Mouse (Mus musculus) brain, adult 2 months (tissue): ENCODE results near the gene Ube2ql1.
A peak's percentile ranks its signal among the peaks of the same experiment; 100 is the strongest.

Experiments
- DNase-seq: peaks from one replicate; pipeline ENCODE4 v3.0.0; 2011; ENCODE audit warnings: low read depth, low spot score

Gene Ube2ql1

DNA sequence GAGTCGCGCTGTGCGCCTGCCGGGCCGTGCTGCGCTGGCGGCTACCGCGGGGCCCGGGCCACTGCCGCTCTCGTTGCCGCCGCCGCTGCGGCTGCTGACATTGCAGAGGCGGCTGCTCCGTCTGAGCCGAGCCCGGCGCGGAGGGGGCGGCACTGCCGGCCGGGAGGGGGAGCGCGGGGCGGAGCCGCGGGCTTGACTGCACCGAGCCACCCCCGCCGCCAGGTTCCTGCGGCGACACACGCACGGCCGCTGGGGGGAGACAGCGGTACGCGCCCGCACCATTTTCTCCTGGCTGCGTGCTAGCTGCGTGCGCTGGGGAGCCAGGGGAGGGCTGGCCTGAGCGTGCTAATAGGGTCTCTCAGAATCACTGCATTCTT, at the start of gene Ube2ql1:
Gene Ube2ql1, minus strand, starts transcription at position 131 of the 377 bp plus-strand sequence.
- peak; percentile 98 for DNase-seq

DNA sequence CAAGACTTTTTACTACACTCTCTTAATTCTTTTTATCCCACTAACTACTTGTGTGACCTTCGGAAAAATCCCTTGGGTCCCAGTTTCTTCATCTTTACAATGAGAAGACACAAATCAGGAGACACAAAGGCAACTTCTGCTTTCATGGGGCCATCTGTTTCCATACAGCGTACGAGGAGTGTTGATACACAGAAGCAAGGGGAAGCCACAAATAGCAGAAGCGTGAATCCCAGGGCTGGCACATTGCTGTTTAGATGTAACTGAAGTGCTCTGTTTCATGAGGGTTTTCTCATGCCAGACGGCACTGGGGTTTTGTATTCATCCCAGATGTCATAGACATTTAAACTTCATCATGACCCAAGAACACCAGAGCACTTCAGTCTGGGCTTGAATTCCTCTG, 49.0 kb upstream of the Ube2ql1 start:
- DNase-seq, result peak; percentile 33

DNA sequence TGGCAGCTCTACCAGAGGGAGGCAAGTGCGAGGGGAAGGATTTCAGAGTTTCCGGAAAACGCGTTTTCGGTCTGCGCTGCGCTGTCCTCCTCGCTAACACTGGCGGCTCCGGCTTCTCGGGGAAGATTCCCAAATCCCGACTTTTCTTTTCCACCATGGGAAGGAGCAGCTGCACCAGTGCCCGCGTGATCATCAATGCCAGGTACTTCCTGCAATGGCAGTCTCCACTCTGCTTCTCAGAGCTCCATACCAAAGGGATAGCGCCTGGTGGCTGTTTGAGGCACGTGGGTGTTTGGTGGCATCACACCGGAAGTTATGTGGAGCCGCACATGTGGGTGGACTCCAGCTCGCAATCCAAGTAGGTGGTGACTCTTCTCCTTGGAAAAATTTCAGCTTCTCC, 38.5 kb upstream of the Ube2ql1 start:
- peak; percentile 90 for DNase-seq

DNA sequence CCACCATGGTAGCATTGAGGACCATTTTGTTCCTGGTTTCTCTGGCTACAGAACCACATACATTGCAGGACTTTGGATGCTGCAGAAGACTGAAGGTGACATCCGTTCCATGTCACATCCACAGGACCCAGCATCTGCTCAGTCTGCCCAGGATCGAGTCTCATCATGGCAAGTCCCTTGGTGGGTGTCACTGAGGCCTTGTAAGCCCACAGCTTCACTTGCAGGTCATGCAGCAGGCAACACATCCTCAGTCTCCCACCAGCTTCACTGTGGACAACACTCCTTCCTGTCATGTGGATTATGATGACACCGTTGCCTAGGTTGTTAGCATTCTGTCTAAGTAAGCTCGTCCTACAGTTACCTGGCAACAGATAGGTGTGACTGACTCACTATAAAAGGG, 32.7 kb upstream of the Ube2ql1 start:
- no peak for DNase-seq

DNA sequence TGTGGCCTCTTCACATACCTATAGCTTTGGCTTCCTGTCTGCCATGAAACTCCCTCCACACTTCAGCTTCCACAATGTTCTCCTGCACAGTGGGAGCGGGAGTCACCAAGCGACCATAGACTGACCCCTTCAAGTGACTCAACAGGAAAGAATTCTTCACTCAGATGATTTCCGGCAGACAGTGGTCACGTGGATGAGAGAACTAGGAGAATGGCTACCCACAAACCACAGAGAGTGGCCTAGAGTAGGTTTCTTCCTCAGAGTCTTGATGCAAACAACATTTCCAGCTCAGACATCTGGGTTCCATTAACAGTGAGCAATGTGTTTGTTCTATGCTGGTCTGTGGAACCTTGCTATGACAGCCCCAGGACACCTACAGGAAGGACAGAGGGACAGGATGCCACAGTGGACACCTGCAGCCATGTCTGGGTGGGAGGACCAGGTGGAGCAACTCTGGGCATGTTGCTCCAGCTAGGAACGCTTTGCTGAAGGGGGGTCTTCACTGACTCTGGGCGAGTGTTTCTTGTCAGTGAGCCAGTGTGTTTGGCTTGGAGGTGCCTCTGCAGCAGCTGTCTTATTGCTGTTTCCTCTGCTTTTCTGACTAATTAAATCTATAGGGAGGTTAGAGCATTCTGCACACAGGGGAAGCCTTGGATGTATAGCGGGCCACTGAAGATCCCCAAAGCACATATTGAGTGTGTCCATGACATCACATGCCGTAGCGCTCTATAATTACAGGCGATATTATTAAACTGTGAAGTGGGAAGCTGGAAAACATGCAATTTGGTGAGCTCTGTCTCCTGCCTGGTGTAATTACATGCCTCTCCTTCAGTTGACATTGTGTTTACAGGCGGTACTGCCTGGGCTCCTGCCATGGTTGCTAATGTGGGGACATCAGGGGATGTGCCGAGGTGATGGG, 31.1 kb upstream of the Ube2ql1 start:
- DNase-seq, result peak; percentile 75

DNA sequence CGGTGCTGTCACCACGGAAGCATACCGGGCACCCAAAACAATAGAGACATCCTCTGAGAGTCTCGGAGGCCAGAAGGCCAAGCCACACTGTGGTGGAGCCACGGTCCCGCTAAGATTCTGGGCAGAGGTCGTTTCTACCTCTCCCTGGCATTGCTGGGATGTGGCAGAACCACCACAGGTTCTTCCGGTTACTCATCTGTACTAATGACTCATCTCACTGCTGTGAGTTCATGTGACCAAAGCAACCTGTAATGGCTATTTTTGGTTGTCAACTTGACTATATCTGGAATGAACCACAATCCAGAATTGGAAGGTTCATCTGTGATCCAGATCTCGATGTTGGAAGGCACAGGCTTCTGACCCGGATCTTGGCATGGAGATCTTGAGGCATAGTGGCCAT, 28.5 kb upstream of the Ube2ql1 start:
- DNase-seq, result no peak

DNA sequence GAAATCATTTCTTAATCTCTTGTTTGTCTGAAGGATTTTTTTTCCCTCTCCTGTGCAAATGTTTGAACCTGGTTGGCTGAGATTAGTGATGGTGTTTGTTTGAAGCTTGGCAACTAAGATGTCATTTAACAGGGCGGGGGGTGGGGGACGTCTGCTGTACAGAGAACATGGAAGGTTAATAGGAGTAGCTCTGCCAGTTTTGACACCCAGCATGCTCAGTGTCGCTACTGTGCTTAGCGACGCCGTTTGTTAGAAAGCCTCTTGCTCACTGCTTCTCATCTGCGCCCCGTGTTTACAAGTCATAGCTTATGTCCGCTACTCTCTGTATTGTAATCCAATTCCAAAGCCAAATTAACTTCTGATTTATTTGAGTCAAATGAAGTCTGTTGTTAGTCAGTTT, 25.0 kb upstream of the Ube2ql1 start:
- DNase-seq, result no peak

DNA sequence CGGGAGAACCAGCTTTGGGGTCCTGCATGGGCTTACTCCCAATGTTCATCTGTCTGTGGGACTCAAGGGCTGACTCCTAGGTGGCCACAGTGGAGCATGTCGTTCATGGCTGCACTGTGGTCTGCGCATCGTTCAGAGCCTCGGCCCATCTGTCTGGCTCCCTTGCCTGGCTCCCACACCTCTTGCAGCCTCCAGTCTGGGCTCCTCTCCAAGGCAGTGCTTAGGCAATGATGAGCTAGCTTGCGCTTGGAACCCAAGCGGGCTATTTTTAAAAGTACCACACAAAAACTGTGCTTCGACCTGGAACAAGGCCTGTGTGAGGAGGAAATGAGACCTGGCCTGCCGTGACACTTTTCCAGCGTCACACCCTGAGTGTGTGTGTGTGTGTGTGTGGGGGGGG, 21.7 kb upstream of the Ube2ql1 start:
- peak; percentile 98 for DNase-seq

DNA sequence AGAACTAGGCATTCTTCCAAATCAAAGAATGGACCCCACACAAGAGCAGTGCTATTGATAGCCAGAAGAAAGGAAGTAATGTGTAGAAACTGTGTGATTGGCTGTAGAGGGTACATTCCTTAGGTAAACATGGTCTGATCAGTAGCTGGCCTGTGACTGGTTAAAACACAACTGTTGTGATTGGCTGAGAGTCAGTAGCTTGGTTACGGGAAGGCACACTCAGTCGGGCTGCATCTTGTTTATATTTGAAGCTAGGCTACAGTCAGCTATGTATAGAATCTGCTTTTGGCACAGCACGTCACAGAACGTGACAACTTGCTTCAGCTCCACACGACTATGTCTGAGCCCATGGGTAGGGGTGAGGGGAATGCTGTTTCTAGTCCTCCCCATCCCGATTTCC, 19.3 kb upstream of the Ube2ql1 start:
- DNase-seq, result peak; percentile 70

DNA sequence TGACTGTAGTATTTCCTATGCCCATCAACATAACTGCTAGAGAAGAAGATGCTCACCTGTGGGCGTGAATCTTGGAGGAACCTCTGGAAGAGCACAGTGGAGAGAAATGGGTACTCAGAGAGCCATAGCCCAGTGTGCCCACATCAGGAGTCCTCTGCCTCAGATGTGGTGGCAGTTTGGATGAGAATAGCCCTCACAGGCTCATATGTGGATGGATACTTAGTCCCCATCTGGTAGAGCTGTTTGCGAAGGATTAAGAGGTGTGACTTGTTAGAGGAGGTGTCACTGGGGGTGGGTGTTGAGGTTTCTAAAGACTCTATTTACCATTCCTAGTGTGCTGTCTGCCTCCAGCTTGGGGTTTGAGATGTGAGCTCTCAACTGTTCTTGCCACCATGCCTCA, 13.2 kb upstream of the Ube2ql1 start:
- DNase-seq, result no peak

DNA sequence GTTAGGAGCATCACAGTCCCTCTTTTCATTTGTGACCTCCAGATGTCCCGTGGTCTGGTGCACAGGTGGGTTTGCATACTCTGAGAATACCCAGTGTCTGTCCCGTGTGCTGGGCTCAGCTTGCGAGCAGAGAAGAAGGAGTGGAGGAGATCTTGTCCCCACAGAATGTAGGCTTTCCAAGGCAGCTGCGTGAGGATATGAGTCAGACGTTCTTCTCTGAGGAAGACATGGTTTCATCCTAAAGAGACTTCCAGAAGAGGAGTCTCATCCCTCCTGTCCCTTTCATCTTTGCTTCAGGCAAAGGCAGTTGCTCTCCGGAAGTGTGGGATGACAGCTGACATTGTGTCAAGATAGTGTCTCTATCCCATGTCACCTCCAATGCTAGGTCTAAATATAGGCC, 11.8 kb upstream of the Ube2ql1 start:
- DNase-seq, result peak; percentile 77

DNA sequence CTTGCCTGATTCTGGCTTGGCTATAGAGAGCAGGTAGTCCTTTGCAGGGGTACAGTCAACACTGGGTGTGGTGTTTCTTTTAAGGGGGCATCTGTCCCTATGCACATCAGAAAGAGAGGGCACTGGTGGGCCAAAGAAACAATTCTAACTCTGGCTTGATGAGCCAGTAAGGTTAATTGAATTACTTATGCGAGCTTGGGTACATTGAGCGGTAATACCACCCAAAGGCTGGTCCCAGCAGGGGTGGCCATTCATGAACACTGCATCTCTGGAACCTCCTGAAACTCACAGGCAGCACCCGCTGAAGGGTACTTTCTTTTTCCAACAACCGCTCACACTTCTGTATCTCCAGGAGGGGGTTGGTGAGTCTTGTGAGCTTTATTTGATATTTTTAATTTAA, 9.1 kb upstream of the Ube2ql1 start:
- no peak for DNase-seq

DNA sequence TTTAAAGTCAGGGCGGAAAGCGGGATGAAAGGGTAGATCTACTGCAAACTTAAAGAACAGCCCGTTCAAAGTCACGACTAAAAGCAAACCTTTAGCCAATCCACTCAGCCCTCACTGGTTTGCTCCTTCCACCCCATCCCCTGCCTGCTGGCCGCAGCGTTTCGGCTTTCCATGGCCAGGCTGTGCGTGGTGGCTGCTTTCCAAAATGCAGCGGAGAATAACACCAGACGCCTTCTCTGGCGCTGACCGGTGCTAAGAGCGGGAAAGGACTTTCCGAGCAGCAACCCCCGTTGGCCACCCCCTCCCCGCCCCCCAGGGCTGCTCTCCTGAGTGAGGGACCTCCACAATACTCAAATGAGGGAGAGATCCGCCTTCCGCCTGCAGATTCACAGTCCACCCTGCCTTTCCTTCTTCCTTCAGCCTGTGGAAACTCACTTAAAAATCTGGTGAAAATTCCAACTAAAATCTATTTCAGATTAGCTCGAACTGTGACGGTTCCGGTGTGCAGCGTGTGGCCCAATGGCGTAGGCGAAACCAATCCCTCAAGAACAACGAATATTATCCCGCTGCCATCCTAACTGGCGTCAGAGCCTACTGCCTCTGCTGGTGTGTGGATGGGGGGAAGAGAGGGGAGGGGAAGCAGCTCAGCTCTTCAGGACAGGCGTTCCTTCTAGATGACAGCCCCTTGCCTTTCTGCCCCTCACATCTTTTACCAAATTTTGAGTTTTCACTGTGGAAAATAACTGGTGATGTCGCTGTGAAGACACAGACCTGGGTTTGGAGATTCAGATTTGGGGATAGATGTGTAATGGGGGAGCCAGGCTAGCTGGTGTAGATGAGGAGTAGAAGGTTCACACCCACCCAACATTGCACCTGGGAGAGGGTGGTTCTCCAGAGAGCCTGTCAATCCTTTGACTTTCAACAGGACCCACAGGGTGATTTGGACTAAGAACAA, 919 bp upstream of the Ube2ql1 start:
- DNase-seq, result peak; percentile 91

DNA sequence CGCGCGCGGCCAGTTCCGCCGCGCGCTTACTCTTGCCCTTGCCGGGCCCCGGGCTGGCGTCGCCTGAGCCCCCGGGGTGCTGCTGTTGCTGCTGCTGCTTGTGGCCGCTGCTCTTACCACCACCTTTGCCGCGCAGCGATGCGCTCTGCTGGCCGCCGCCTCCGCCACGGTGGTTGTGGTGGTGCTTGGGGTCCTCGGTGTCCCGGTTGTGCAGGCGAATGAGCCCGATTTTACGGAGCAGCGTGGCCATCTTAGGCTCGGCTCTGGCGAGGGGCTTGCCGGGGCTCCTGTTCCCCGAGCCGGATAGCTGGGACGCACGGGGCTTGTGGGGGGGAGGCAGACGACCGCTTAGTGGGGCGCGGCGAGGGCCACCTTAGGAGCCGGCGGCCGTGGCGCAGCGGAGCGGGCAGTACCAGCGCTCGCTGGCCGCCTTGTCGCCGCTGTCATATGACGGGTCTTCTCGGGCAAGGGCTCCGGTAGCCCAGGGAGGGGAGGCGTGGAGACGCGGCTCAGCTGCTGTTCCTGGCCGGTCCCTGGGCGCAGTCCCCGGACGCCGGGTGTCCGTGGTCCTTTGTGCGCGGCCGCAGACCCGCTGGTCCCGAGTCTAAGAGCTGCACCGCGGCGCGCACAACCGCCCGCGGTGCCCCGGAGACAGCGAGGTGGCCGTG, 464 bp downstream of the Ube2ql1 start:
- DNase-seq, result peak; percentile 59

DNA sequence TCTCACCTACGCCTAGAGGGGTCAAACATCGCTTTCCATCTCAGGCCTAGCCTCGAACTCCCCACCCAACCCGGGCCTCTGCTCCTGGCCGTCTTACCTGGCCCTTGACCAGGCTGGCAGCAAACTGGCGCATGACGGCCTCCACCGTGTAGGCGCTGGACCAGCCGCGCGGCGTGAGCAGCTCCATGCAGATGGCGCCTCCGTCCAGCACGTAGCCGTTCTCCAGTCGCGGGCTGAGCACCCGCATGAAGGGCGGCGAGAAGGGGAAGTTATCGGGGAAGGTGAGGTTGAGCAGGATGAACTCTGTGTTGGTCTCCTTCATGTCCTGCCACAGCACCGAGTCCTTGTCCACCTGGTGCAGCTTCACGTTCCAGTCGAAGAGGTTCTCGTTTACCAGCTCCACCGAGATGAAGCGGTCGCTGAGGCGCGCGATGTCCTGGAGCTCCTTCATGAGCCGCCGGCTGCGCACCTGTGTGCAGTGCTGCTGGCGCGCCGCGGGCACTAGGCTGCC, 1.2 kb downstream of the Ube2ql1 start:
- DNase-seq, result peak; percentile 83

DNA sequence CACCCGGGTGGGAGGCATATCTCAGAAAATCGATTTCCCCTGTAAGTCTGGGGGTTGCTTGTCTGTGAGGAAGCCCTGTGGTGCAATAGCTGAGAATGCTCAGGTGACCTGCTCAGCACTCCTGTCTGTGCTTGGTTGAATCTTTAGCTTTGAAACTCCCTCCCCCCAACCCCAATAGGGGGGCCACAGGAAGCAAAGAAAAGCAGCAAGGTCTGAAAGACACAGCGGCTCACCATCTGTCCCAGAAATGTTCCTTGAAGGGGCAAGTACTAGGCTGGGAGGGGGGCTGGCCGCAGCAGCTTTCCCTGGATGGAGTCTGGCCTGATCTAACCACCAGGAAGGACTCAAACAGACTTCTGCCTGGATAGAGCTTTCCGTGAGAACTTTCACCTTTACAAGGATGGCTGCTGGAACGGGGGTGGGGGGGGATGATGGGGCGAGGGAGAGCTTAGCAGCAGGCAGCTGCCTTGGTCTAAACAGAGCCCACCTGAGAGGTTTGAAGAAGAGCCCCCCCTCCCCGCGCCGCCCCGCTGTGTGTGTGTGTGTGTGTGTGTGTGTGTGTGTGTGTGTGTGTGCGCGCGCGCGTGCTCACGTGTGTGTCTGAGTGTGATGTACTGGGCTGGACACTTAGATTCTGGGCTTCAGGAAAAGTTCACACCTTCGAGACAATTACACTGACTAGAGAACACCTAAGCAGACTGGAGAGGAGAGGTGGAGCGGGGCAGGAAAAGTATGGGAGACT, 2.1 kb downstream of the Ube2ql1 start:
- DNase-seq, result no peak

DNA sequence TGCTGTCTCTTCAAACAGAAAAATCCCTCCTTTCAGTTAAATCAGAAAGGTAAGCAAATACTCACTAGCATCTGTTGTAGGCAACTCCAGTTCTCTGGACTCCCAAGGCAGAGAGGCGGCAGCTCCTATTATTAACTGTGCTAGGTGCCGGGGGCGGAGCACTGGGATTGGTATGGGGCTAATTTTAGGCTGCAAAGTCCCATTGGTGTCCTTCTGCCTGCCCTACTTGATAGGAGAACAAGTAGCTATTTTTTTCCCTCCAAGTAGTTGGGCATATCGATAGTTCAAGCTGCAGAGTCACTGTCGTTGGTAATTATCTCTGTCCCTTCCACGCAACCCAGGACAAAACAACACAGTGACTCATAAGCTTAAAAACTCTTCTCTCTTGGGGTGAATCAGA, 7.1 kb downstream of the Ube2ql1 start:
- DNase-seq, result peak; percentile 78

DNA sequence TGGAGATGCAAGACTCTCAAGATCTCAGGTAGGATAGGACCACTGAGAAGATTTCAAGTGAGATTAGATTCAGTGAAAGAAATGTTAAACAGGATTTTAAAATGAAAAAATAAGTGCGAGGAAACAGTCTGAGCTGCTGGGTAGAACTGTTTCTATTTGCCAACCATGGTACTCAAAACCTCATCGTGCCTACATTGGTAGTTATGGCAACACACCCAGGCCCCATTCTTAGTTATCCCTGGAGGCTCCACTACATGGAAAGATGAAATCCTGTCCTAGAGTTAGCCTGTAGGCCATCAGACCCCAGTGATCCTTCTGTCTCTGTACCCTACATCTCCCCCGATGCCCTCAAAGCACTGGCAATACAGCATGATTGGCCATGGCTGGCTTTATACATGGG, 14.3 kb downstream of the Ube2ql1 start:
- no peak for DNase-seq

DNA sequence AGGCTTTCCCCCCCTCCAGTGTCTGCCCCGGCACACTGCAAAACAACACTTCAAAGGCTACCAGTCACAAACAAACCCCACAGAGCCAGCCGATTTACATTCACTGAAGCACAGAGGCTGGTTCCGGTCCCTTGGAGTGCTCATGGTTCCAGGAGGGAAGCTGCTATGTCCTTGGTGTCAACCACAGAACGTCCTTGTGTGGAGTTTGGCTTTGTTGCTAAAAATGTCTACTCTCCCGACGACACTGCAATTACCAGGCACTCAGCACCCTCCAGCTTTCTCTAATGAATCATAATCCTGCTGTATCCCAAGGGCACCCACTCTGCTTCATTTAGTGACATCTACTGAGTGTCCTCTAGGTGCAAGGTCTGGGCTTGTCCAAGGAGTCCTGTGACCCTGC, 18.5 kb downstream of the Ube2ql1 start:
- DNase-seq, result peak; percentile 71

DNA sequence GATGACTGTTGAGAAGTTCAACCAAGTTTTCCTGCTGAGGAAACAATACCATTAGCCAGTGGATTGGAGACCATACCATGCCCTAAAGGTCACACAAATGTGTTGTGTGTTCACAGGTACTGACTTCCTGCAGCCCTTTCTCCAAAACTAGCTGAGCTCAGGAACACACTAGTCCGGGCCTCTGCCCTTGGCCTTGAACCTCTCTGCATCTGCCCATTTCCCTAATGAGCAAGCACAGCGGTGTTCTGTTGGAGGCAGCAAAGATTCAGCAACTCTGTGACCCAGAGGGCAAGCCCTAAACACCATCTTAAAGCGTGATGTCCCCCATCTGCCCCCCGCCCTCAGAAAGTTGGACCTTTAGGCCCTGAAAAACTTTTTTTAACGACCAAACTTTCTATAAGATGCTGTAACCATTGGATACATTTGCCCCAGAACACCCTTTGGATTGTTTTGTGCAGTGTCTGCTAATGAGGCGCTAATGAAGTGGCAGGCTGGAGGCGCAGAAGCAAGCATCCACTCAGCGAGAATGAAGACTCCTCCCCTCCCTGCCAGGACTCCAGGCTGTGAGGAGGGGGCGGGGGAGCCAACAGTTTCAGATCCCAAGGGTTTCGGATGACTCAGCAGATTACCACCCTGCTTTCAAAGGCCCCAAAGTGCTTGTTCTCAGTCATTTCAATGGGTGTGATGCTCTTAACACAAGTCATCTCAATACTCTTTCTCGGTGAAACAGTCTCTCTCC, 21.7 kb downstream of the Ube2ql1 start:
- peak; percentile 89 for DNase-seq
